Mouse (Mus musculus): ENCODE results near the gene Efcab1.

Gene Efcab1

GRCm38 (mm10) chr16:15014724-15015123, 108.3 kb downstream of the Efcab1 start:
- no peak for DNase-seq (ENCODE audit: low spot score)
